Mouse (Mus musculus) olfactory bulb, adult 2 months (tissue): ENCODE measurements around the gene Mapk3.

Experiments used
- CTCF ChIP-seq: fragments of 200-500 bp; IDR thresholded peaks from 2 replicates; pipeline ENCODE4 v1.5.1; 2012; ENCODE audit warnings: low read depth, mild to moderate bottlenecking, low read length, moderate library complexity; ENCODE audit not compliant: insufficient read depth
- POLR2A ChIP-seq: fragments of 200-500 bp; IDR thresholded peaks from 2 replicates; pipeline ENCODE4 v1.6.1; 2012; ENCODE audit warnings: mild to moderate bottlenecking, low read depth, low read length, moderate library complexity; ENCODE audit not compliant: insufficient read depth

GRCm38 (mm10) chr7:126746066-126746465, 13.3 kb upstream of the Mapk3 start:
- TF ChIP-seq CTCF (no peak), POLR2A (no peak)
